8 mouse cellular contexts compared by ENCODE assay signal in genomic region chr4:105175255-105176035, GRCm38 (mm10). TPM values are rescaled to one million over a fixed set of nuclear protein-coding genes. Genes with fewer than 3 reads are reported as not detected.
DNase-seq lines count a peak whose midpoint lies in the region; TF ChIP-seq lines count a peak whose summit lies in the region.

No protein-coding gene starts in this region.

- peaks cover 6 to 19% of the 10 kb centered on the region in 2 experiments; a peak in 3 of 4 replicates for H3K4me1 ChIP-seq in ES-E14 (ENCODE audit: control insufficient read depth in 2 of 2, insufficient read depth in 2 of 2, low read length in 2 of 2, poor library complexity in 1 of 2)
- H3K4me1 ChIP-seq in lung, adult 2 months (ENCODE audit: control insufficient read depth, insufficient read depth, low read length), result peaks cover 11% of the 10 kb centered on the region

- peak overlapping the region; percentile 39; the same call in 1 of the 2 replicates for H3K9ac ChIP-seq in ES-E14 (ENCODE audit: insufficient read depth, low read depth, low read length, poor library complexity, severe bottlenecking)

- no peaks in the 10 kb centered on the region for H3K9me3 ChIP-seq in ES-E14 (ENCODE audit: control insufficient read depth, insufficient read depth, low read depth, low read length)

- DNase-seq in ES-E14 (ENCODE audit: low read depth, low spot score), result no peak
- peak; percentile 36 for DNase-seq in cerebellum, adult 9-10 months
- peak; percentile 27 to 64 for DNase-seq in frontal cortex, postnatal 14 days (ENCODE audit: low spot score in 2 of 2)
- DNase-seq in left cerebral cortex, postnatal 25 days (ENCODE audit: low spot score in 2 of 2), result peak; percentile 50 to 73
- no peak for DNase-seq in kidney, postnatal 4 days
- no peak for DNase-seq in natural killer cell, adult 2 months (ENCODE audit: low spot score in 2 of 2)
- no peak for DNase-seq in lung, adult 2 months
- no peak for DNase-seq in lung, postnatal 25 days (ENCODE audit: low spot score)

- H3K27ac ChIP-seq in ES-E14 (ENCODE audit: insufficient read depth, low read depth, low read length, poor library complexity, severe bottlenecking), result no peak overlapping the region

- TF ChIP-seq POLR2A in lung, adult 2 months (IDR thresholded peaks at IDR 0.05; ENCODE audit: borderline replicate concordance, extremely low read depth, low read depth, low read length), result no peak

- intact Hi-C loops in left cerebral cortex, postnatal 25 days (cut with DNase I), result no loop called here

- TF ChIP-seq CTCF in lung, adult 2 months (IDR thresholded peaks at IDR 0.05; ENCODE audit: insufficient read depth, low read length), result no peak

- 45% methylated on average over 16 of the region's 16 CpGs for WGBS in lung, adult 2 months

- peak overlapping the region; percentile 8 to 22; a peak in 3 of 4 replicates for H3K4me3 ChIP-seq in ES-E14 (ENCODE audit: insufficient read depth in 1 of 2, low read depth in 1 of 2, low read length in 2 of 2, poor library complexity in 1 of 2, severe bottlenecking in 1 of 2)
- H3K4me3 ChIP-seq in lung, adult 2 months (replicated peaks; ENCODE audit: extremely low read depth, low read depth, low read length), result no peak overlapping the region

- no peaks in the 10 kb centered on the region for H3K36me3 ChIP-seq in ES-E14 (ENCODE audit: control insufficient read depth, insufficient read depth, low read length, poor library complexity, severe bottlenecking)

- in situ Hi-C loops in ES-E14 (cut with MboI; ENCODE audit: low sequenced_read_pairs in 2 of 2, unreplicated experiment in 2 of 2), result no loop called here

TF ChIP-seq in ES-E14, 5 proteins besides CTCF, POLR2A, EP300 and RAD21:
- TF ChIP-seq ZNF384 (IDR thresholded peaks at IDR 0.05; ENCODE audit: low read depth, low read length) (no peak), CHD2 (IDR thresholded peaks at IDR 0.05; ENCODE audit: low read depth, low read length) (no peak), MAFK (IDR thresholded peaks at IDR 0.05; ENCODE audit: insufficient read depth, low read depth, low read length) (no peak), ZC3H11A (IDR thresholded peaks at IDR 0.05; ENCODE audit: borderline replicate concordance, low read depth, low read length) (no peak), HCFC1 (IDR thresholded peaks at IDR 0.05; ENCODE audit: borderline replicate concordance, insufficient read depth, low read length) (no peak)

RNA-seq across cellular contexts. Expression of gene Plpp3, which starts 18.3 kb away (rescaled TPM):
- 11.8 and 13.0 TPM in 2 replicates for total RNA-seq in ES-E14 (2012; rRNA removed)
- 100 to 1,000 TPM; 163 to 170 TPM for total RNA-seq in left cerebral cortex, postnatal 25 days (2021)
- 170 and 187 TPM in 2 replicates for polyA plus RNA-seq in lung, adult 2 months (2012; rRNA removed)

Comparison
In these comparisons a context has a peak if more than half of its experiments do, and no peak if none do; other contexts are left out.
1. DNase-seq: peak in cerebellum, adult 9-10 months (single experiment), frontal cortex, postnatal 14 days (2 of 2) and left cerebral cortex, postnatal 25 days (2 of 2); none in ES-E14 (single experiment), kidney, postnatal 4 days (0 of 2), natural killer cell, adult 2 months (0 of 2), lung, adult 2 months (single experiment) and lung, postnatal 25 days (single experiment).
2. RNA of gene Plpp3, which starts 18.3 kb away (total RNA-seq): 163 to 170 TPM in left cerebral cortex, postnatal 25 days; 11.8 to 13.0 TPM in ES-E14; every median in the first group is over 10 times any median in the second.